Mouse (Mus musculus): ENCODE data around the gene Mlc1.

Mlc1 gene

DNA sequence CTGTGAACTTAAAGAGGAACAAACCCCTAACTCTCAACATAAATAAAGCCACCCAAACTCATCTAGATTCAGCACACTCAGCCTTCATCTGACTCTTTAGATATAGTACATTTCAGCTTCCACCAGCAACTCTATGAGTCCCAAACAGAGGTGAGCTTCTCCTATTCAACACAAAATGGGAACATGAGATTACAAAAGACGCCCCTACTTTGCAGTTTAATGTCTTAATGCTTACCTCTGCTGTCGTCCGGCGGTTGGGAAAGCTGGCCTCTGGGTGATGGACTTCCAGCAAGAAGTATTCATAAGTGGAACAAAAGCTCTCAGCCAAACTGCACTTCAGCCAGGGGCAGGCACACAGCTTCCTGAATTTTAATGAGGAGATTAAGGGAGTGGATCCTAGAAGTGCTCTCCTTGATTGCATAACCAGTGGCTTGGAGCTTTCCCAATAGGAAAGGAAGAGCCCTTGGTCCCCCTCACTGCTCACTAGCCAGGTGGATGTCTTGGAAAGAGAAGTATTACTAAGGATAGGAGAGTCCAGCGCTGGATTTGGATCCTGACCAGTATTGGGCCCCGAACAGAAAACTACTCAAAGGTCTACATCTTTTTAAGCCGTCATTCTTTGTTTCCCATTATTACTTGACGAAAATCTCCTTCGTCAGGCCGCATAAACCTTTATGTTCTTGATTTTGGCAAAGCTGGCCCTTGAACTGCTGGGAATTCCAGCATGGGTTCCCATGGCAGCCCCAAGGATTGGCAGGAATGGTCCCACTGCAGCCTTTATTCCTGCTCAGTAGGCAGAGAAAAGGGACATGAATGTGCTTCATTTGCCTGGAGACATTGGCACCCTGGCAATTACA lies at the start of gene Mlc1:
Mlc1 (minus strand) TSS at position 727 of the 857 bp plus-strand sequence.
- no peak for DNase-seq

DNA sequence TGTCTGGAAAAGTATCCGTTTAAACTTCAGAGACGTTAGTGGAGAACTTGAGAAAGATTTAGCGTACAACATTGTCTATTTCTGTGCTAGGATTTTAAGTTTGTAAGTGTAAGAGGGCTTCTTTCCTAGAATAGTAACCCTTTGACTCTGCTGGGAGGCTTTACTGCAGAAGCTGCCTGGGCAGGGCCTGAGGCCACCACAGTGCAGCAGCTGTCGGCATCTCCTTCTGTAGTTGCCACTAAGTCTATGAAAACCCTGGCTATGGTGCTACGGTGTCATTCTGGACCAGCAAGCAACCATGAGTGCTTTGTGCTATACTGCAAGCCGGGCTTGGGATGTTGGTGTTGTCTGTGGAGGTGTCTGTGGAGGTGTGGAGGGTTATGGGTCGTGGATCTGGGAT lies 41.7 kb upstream of the Mlc1 start:
- DNase-seq, result no peak

DNA sequence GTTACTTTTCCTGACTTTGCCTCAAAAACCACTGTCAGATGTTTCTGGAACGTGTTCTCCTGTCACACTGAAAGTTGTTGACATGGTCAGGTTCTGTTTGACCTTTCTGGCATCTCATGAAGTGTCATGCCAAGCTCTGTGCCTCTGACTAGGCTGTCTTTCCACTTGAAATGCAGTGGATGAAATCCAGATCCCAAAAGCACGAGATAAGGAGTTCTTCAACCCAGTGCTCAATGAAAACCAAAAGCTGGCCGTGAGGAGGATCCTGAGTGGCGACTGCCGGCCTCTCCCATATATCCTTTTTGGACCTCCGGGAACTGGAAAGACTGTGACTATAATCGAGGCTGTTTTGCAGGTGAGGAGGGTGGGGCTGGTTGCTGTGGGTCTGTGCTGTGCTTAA lies 41.3 kb upstream of the Mlc1 start:
- DNase-seq, result no peak

GRCm38 (mm10) chr15:89016722-89017121 lies 37.9 kb upstream of the Mlc1 start:
- no peak for DNase-seq

- DNase-seq, result no peak
These were observed 29.0 kb upstream of the Mlc1 start for GRCm38 (mm10) chr15:89007781-89008180.

- no peak for DNase-seq
These were observed 28.2 kb upstream of the Mlc1 start for GRCm38 (mm10) chr15:89007002-89007401.

DNA sequence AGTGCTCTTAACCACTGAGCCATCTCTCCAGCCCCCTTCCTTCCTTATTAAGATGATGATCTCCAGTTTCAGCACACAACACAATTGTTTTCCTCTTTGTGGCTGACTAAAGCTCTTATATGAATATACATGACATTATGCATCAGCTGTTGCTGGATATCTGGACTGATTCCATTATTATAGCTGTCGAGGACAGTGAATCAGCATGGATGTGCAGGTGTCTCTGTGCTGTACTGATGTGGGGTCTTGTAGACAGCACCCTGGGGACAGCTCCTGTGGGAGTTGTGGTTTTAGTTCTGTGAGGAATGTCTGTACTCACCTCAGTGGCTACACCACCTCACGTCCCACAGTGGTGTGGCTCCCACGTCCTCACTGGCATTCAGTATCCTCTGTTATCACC lies 22.4 kb upstream of the Mlc1 start:
- no peak for DNase-seq

DNA sequence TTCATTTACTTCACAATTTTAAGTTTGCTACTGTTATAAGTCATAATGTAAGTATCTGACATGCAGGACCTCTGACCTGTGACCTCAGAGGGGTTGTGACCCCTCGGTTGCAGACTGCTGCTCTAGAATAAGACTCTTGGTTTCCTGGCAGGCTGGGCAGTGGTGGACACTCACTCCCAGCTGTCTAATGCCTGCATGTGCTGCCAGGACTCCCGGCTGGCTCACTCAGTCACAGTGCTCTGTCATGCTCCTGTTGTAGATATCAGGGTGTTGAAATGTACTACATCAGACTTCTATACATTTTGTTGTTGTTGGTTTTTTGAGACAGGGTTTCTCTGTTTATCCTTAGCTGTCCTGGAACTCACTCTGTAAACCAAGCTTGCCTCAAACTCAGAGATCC lies 21.6 kb upstream of the Mlc1 start:
- DNase-seq, result no peak

DNA sequence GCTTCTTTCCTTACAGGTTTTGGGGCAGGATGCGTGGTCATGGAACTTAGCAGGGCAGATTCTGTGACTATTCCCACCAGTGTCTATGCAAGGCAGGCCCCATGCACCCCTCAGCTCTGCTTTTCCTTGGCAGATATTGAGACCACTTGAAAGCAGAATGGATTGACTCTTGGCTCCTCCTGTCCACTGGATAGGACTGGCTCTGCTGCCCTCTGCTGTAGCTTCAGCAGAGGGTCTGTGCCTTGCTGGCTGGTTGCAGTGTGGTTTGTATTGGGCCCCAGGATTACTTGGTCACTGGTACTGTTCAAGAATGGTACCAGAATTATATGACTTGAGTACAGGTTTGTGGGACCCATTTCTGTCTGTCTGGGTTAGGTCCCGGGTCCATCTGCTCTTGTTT lies 20.3 kb upstream of the Mlc1 start:
- peak; percentile 2 to 26 for DNase-seq

DNA sequence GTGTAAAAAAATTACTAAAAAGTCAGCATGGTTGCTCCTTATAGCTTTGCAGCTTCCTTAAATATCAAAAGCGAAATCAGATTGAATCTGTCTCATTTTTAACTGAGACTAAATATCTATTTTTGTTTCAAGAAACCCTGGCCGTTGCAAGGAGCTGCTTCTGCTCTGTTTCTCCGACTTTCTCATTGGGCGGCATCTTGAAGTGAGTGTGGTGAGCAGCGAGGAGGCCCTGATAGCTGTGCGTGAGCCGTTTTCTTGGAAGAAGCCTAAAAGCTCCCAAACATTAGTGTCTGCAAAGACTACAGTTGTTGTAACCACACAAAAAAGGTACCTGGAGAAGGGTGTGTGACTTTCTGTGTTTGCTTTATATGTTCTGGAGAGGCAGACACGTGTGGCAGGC lies 19.8 kb upstream of the Mlc1 start:
- DNase-seq, result no peak

GRCm38 (mm10) chr15:88989236-88989635 lies 10.4 kb upstream of the Mlc1 start:
- peak; percentile 5 to 14 for DNase-seq

GRCm38 (mm10) chr15:88982534-88983079 lies 3.8 kb upstream of the Mlc1 start, which contains the start of gene Mov10l1:
Gene Mov10l1, plus strand, starts transcription at chr15:88982909.
- no peak for DNase-seq

GRCm38 (mm10) chr15:88979138-88979446 lies 285 bp upstream of the Mlc1 start:
- DNase-seq, result no peak

- no peak for DNase-seq
These were observed 6.5 kb downstream of the Mlc1 start for GRCm38 (mm10) chr15:88972300-88972699.

DNA sequence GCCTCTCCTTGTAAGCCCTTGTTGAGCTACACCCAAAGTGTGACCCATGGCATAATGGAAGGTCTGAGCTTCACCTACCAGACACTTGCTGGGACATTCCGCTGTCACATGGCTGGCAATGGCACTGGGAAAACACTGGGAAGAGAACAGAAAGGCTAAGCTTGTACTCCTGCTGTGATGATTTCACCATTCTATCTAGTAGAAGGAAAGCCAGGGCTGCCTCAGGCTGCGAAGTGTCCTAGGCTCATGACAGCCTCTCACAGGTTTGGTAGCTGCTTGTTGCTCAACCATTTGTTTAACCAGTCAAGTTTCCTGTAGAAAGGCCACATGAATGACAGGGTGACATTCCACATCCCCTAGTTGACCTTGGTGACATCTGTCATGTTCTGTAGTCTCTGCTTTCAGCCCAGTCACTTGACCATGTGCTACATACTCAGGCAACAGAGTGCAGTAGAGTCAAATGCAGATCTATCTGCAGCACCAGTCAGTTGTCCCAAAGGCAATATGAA lies 14.7 kb downstream of the Mlc1 start:
- no peak for DNase-seq

DNA sequence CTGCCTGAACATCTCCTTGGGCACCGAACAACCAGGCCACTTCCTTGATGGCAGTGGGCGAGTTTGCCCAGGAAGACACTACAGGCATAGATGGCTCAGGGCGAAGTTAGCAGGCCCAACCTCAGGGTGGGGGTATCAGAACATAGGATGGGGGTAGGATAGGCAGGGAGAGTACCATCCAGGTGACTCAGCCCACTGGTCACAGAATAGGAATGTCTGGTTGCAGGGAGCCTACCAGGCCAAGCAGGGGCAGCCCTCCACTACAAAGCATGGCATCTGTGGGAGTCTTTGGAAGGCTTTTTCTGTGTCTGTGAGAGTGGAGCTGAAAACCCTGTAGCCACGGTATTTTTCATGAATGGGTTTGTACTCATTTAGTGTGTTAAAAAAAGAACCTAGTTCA lies 21.3 kb downstream of the Mlc1 start:
- no peak for DNase-seq

- no peak for DNase-seq
These were observed 23.5 kb downstream of the Mlc1 start for GRCm38 (mm10) chr15:88955342-88955741.

GRCm38 (mm10) chr15:88954368-88955072 lies 24.3 kb downstream of the Mlc1 start, which contains the start of gene Ttll8:
Gene Ttll8, minus strand, starts transcription at chr15:88954418.
- peak; percentile 28 to 60 for DNase-seq

GRCm38 (mm10) chr15:88951246-88951645 lies 27.6 kb downstream of the Mlc1 start:
- DNase-seq, result no peak

- DNase-seq, result peak; percentile 52 to 56
These were observed 32.0 kb downstream of the Mlc1 start for GRCm38 (mm10) chr15:88946851-88947250.

GRCm38 (mm10) chr15:88943896-88944551 lies 34.8 kb downstream of the Mlc1 start:
- DNase-seq, result no peak

- no peak for DNase-seq
These were observed 36.0 kb downstream of the Mlc1 start for GRCm38 (mm10) chr15:88942783-88943182.

- no peak for DNase-seq
These were observed 41.5 kb downstream of the Mlc1 start for GRCm38 (mm10) chr15:88937291-88937650.

All from kidney, postnatal 36 days (tissue).